In the genomic region with DNA sequence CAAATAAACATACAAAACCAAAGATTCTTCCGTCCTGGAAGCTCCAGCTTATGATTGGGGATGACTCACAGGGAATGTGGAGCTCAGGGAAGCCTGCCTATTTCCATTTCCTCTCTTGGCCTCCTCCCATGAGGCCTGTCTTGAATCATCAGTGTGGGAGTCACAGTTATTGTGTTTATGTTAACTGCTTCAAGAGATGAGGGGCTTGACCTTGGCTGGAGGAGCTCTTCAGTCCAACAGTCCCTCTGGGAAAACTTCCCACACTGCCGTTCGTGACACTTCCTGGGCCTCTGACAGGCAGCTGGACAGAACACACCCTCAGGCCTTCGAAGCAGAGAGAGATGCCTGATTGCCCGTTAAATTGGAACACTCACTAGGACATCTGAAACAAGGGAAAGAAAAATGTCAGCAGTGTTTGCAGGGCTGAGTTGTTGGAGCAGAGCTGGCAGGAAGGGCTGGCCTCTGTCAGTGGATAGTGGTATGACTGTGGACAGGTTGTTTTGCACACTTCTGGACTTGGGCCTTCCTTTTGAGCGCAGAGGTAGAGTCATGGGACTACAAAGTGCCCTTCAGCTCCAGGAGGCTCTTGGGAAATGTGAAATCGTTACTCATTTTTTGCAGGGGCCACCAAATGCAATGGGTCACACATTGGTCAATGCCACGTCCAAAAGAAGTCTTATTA, we compare ENCODE assay signal across 9 mouse cellular contexts.
A peak's percentile ranks its signal among the peaks of the same experiment; 100 is the strongest.
DNase-seq lines count a peak whose midpoint lies in the region; ATAC-seq lines count a peak whose summit lies in the region.
"Had no signal": no experiment of that assay in that cellular context is flagged by ENCODE, and none has a peak within 500 bp of the region (broad histone marks: within the 10 kb centered on the region; RNA-seq: fewer than 3 reads in every experiment).

No protein-coding gene starts in this region.

- H3K9me3 ChIP-seq in hindbrain, embryonic 12.5 days (replicated peaks): no peaks in the 10 kb centered on the region

- no peaks in the 10 kb centered on the region for H3K27me3 ChIP-seq in hindbrain, embryonic 12.5 days

- no peak overlapping the region for H3K27ac ChIP-seq in hindbrain, embryonic 12.5 days
- H3K27ac ChIP-seq: macrophage had no signal

- peak; percentile 8 to 73 for DNase-seq in urinary bladder, adult 18-20 months (ENCODE audit: low spot score in 2 of 2)
- no peak for DNase-seq in urinary bladder, postnatal 10 days (ENCODE audit: low spot score)
- peak; percentile 75 for DNase-seq in heart, adult 8-10 months (ENCODE audit: low spot score)
- DNase-seq in kidney, postnatal 10 days: peak; percentile 71
- DNase-seq in lung, postnatal 4 days: peak; percentile 59 to 86

- no peaks in the 10 kb centered on the region for H3K36me3 ChIP-seq in hindbrain, embryonic 12.5 days

- H3K4me3 ChIP-seq in hindbrain, embryonic 12.5 days: no peak overlapping the region

- 65% methylated on average over 8 of the region's 8 CpGs for WGBS in hindbrain, embryonic 12.5 days

- no peak for ATAC-seq in megakaryocyte progenitor cell, adult 5-6 weeks (replicated peaks; ENCODE audit: poor library complexity)
- no peak for ATAC-seq in erythroblast, adult 5-6 weeks (replicated peaks; ENCODE audit: low FRiP score, poor library complexity, severe bottlenecking)
- ATAC-seq in hindbrain, embryonic 12.5 days (ENCODE audit: low FRiP score): no peak

- H3K9ac ChIP-seq in hindbrain, embryonic 12.5 days: no peak overlapping the region

- H3K4me2 ChIP-seq in hindbrain, embryonic 12.5 days (replicated peaks): no peak overlapping the region

- H3K4me1 ChIP-seq in hindbrain, embryonic 12.5 days: no peaks in the 10 kb centered on the region
